Mouse (Mus musculus) cerebellum, postnatal 36 days (tissue): ENCODE data around the gene Gpr137.
"Not testable (repeated sequence)": the region's sequence is repeated elsewhere in the genome, so short reads cannot be mapped to it uniquely, and the experiment has no call there.

ENCODE experiments used
- DNase-seq, 2 experiments: peaks; one replicate each; pipeline ENCODE4 v3.0.0; 2021 to 2022; ENCODE audit warnings: mixed read lengths in 2 of 2

The Gpr137 gene

GRCm38 (mm10) chr19:6903031-6903430 is 39.2 kb downstream of the Gpr137 start:
- no peak for DNase-seq

GRCm38 (mm10) chr19:6899641-6900040 is 42.6 kb downstream of the Gpr137 start:
- DNase-seq, result no peak

GRCm38 (mm10) chr19:6895608-6896305 is 46.5 kb downstream of the Gpr137 start:
- DNase-seq, result not testable (repeated sequence)

GRCm38 (mm10) chr19:6893731-6894451 is 48.4 kb downstream of the Gpr137 start:
- no peak for DNase-seq

- no peak for DNase-seq
These were observed 49.8 kb downstream of the Gpr137 start for GRCm38 (mm10) chr19:6892512-6892911.
